Mouse (Mus musculus) G1E (cell line): ENCODE measurements around the gene Lrrc26. TPM values are rescaled to one million over a fixed set of nuclear protein-coding genes. Genes with fewer than 3 reads are reported as not detected.

Experiments
- ATAC-seq: 2 replicates; pipeline ENCODE4 v1.8.0; 2016; ENCODE audit warnings: mild to moderate bottlenecking; ENCODE audit not compliant: insufficient number of reproducible peaks, poor library complexity, low FRiP score, severe bottlenecking; ENCODE audit errors: extremely low read depth
- DNase-seq: peaks from one replicate; pipeline ENCODE4 v3.0.0; 2012; ENCODE audit warnings: low spot score
- H3K27me3 ChIP-seq: 2 replicates; pipeline ENCODE4 v1.6.1; 2012; ENCODE audit warnings: mild to moderate bottlenecking, low read length, inconsistent platforms; ENCODE audit not compliant: insufficient read depth
- H3K36me3 ChIP-seq: replicated peaks from 2 replicates; pipeline ENCODE3; 2012; ENCODE audit warnings: mild to moderate bottlenecking, inconsistent platforms
- H3K4me1 ChIP-seq: 2 replicates; pipeline ENCODE4 v1.6.1; 2012; ENCODE audit warnings: low read depth, low read length, inconsistent platforms, mixed read lengths; ENCODE audit not compliant: insufficient read depth
- H3K4me3 ChIP-seq: 2 replicates; pipeline ENCODE4 v1.5.1; 2012; ENCODE audit warnings: low read depth, mild to moderate bottlenecking, inconsistent platforms, low read length, moderate library complexity, mixed read lengths
- H3K9me3 ChIP-seq: replicated peaks from 2 replicates; pipeline ENCODE4 v1.6.1; 2012; ENCODE audit warnings: inconsistent platforms
- CTCF ChIP-seq: IDR thresholded peaks from 2 replicates; pipeline ENCODE4 v1.5.1; 2012; ENCODE audit warnings: low read depth, low read length, inconsistent platforms, mixed read lengths
- GATA1 ChIP-seq: IDR thresholded peaks from 2 replicates; pipeline ENCODE4 v1.6.1; 2012; ENCODE audit warnings: borderline replicate concordance, low read length, inconsistent platforms, mixed read lengths
- GATA2 ChIP-seq: IDR thresholded peaks from 2 replicates; pipeline ENCODE4 v1.6.1; 2012; ENCODE audit warnings: low read depth, low read length, inconsistent platforms, borderline replicate concordance
- POLR2AphosphoS5 ChIP-seq: IDR thresholded peaks from 2 replicates; pipeline ENCODE4 v1.6.1; 2012; ENCODE audit warnings: low read depth, low read length, inconsistent platforms; ENCODE audit not compliant: insufficient replicate concordance
- TAL1 ChIP-seq: conservative IDR thresholded peaks from 2 replicates; pipeline ENCODE4 v1.6.1; 2012; ENCODE audit warnings: low read depth, low read length, inconsistent platforms, mixed read lengths
- polyA plus RNA-seq: library from polyadenylated mRNA; stranded (reverse); fragments of >175 nt; gene quantifications from 2 replicates; pipeline ENCODE4 v1.2.3, GENCODE M21; 2012
- total RNA-seq, 2 experiments: library from RNA; stranded (forward) in 1 of 2; stranded (reverse) in 1 of 2; fragments of 200-1000 nt in 1 of 2; fragments of >200 nt in 1 of 2; fragmentation: Nextera tagmentation in 1 of 2; gene quantifications; 2 replicates each; pipeline ENCODE4 v1.2.3; 2014 to 2017

Gene Lrrc26
- total and polyA plus RNA-seq, 3 experiments, result not detected

DNA sequence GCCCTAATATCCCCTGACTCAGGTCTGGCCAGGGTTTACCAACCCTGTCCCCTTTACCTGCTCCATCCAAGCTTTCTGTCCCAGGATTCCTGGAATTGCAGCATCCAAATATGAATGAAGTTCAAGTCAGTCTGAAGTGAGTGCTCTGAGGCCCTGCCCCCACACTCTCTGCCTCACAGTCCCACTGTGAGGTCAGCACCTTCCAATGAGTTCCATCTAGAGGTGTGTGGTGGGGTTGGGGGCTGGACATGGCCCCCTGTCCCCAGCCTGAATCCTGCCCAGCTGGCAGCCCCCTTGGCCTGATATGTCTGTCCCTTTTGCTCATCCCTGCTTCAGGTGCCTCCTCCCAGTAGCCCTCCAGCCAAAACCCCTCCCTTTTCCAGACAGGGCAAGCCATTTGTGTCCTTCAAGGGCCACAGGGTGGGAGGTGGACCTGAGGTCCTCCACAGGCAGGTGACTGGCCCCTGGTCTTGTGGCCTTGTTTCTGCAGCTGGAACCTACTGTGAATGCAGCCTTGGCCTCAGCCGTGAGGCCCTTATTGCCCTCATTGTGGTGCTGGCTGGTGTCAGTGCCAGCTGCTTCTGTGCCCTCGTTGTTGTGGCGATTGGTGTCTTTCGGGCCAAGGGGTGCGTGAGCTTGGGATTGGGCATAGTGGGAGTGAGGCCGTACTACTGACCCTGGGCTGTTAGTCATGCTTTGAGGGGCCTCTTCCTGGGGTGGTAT, 1.6 kb upstream of the Lrrc26 start, which contains the start of gene Tmem210:
Tmem210 (plus strand) TSS at position 219 of the 723 bp plus-strand sequence.
- no peaks in the 10 kb centered on the region for H3K9me3 ChIP-seq
- no peak for TF ChIP-seq GATA2
- H3K27me3 ChIP-seq, result peaks cover 43% of the 10 kb centered on the region
- peaks cover 26% of the 10 kb centered on the region for H3K4me1 ChIP-seq
- H3K36me3 ChIP-seq, result peaks cover 39% of the 10 kb centered on the region
- no peak for ATAC-seq
- no peak for DNase-seq
- no peak within 1 kb of the TSS for H3K4me3 ChIP-seq

DNA sequence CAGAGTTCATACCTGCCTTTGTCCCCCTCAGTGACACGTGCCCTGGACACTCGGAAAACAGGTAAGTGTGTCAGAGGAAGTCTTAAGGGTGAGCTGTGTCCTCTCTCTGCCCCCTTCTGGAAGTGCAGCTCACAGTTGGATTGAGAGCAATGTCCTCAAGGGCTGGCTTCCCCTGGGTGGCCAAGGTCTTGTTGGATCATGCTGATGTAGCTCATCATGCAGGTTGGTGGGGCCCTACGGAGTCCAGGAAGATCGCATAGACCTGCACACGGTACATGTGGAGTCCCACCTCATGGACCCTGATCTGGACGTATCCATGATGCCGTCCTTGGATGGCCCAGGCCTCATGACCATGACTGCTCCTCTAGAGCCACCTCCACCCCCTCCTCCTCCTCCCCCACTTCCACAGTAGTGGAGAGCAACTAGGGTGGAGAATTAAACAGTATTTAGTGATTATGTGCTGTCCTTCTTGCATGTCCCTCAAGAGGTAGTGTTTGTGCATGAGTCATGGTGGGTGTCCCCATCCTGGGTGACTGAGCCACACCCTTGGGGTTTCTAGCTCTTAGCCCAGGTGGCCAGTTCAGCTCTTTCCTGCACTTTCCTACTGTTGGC, 875 bp upstream of the Lrrc26 start:
- peaks cover 49% of the 10 kb centered on the region for H3K27me3 ChIP-seq

DNA sequence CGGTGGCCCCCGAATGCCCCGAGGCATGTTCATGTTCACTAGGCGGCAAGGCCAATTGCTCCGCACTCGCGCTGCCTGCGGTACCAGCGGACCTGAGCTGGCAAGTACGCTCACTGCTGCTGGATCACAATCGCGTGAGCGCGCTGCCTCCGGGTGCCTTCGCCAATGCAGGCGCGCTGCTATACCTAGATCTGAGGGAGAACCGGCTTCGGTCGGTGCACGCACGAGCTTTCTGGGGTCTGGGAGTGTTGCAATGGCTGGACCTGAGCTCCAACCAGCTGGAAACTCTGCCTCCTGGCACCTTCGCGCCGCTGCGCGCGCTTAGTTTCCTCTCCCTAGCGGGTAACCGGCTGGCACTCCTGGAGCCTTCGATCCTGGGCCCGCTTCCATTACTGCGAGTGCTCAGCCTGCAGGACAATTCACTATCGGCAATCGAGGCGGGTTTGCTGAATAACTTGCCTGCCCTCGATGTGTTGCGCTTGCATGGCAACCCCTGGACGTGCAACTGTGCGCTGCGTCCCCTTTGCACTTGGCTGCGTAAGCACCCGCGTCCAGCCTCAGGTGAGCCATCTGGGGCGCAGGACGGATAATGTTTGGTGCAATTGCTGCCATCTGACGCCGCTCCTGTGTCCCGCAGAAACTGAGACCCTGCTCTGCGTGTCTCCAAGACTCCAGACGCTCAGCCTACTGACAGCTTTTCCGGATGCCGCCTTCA, 543 bp downstream of the Lrrc26 start:
- Histone ChIP-seq H3K9me3 (no peaks in the 10 kb centered on the region), H3K4me1 (peaks cover 26% of the 10 kb centered on the region), H3K36me3 (peaks cover 18% of the 10 kb centered on the region), H3K27me3 (peaks cover 63% of the 10 kb centered on the region), H3K4me3 (peak overlapping the region; percentile 20; the same call in 1 of the 2 replicates)
- ATAC-seq (no peak), DNase-seq (no peak)
- TF ChIP-seq GATA2 (no peak), CTCF (no peak), POLR2AphosphoS5 (no peak), GATA1 (no peak), TAL1 (no peak)

More for the DNA sequence above, 875 bp upstream of the Lrrc26 start:
- no peaks in the 10 kb centered on the region for H3K9me3 ChIP-seq
- H3K4me1 ChIP-seq, result peaks cover 26% of the 10 kb centered on the region
- TF ChIP-seq CTCF, result no peak
- no peak for TF ChIP-seq TAL1
- no peak for TF ChIP-seq POLR2AphosphoS5
- no peak for TF ChIP-seq GATA2
- no peak for TF ChIP-seq GATA1
- H3K4me3 ChIP-seq, result no peak overlapping the region
- H3K36me3 ChIP-seq, result peaks cover 32% of the 10 kb centered on the region
- DNase-seq (no peak), ATAC-seq (no peak)

DNA sequence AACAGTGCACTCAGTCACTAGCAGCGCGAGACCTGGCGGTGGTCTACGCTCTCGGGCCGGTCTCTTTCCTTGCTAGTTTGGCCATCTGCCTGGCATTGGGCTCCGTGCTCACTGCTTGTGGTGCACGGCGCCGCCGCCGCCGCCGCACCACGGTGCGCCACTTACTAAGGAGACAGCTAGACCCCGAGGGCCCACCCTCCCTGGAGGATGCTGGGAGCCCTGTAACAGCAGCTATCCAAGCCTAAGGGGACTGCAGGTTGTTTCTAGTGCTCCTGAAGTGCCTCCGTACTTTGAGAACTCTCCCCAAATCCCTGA, 1.1 kb downstream of the Lrrc26 start:
- TF ChIP-seq POLR2AphosphoS5, result no peak
- no peak for TF ChIP-seq GATA1
- no peak for TF ChIP-seq CTCF
- TF ChIP-seq TAL1, result no peak
- DNase-seq (no peak), ATAC-seq (no peak)
- Histone ChIP-seq H3K4me1 (peaks cover 26% of the 10 kb centered on the region), H3K36me3 (peaks cover 13% of the 10 kb centered on the region), H3K9me3 (no peaks in the 10 kb centered on the region), H3K4me3 (no peak overlapping the region), H3K27me3 (peaks cover 69% of the 10 kb centered on the region)

DNA sequence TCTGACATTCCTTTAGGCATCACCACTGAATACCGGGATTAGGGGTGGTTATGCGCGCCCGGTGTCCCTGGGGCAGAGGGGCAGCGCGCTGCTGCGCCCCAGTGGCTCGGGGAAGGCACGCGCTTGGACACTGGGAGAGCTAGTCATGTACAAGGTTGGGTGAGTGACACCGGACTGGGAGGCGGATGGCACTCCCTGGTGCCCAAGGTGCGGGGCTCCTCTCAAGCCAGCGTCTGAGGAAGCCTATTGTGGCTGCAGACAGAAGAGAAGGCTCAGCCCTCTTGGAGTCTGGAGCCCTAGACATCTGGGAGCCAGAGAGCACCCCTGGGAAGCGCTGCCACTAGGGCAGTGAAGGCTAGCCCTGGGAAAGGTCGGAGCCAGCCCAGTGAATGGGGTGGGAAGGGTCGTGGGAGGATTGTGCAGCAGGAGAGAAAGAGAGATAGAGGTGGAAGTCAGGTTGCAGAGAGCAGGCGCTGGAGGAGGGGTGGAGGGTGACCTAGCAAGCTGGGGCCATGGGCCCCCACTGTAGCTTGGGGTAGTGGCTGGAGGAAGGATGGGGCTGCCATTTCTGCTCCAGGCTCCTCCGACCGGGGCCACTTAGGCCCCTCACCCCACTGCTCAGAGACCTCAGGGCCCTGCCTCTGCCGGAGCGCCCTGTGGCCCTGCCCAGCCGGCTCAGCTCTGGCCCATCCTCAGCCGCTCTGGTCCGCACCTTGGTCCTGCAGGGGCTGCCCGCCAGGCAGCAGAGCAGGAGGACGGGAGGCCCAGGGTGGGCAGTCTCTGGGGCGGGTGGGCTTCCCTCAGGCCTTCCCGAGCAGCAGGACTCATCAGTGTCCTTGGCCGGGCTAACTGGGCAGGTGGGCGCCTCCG, 1.7 kb downstream of the Lrrc26 start:
- Histone ChIP-seq H3K27me3 (peaks cover 75% of the 10 kb centered on the region), H3K4me3 (no peak overlapping the region), H3K9me3 (no peaks in the 10 kb centered on the region), H3K36me3 (peaks cover 6% of the 10 kb centered on the region), H3K4me1 (peaks cover 26% of the 10 kb centered on the region)
- no peak for TF ChIP-seq POLR2AphosphoS5
- no peak for TF ChIP-seq GATA2
- no peak for TF ChIP-seq GATA1
- TF ChIP-seq CTCF, result no peak
- no peak for TF ChIP-seq TAL1
- ATAC-seq (no peak), DNase-seq (no peak)
